Mouse (Mus musculus) R1 (cell line): ENCODE measurements around the gene Polr1b.

Experiments used
- DNase-seq: peaks from one replicate; pipeline ENCODE4 v3.0.0-alpha.2; 2018; ENCODE audit warnings: low read depth, low spot score

Polr1b gene

DNA sequence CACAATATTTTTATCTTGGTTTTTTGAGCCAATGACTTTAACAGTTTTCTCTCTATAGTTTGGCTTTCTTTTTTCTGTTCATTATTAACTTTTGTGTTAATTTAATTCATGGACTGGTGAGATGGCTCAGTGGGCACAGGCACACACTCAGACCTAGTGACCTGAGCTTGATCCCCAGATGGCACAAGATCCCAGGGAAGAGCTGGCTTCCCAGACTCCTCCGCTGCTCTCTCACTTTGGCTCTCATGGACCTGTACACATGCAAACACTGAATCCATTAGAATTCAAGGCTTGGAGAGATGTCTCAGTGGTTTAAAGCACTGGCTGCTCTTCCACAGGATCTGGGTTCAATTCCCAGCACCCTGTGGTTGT lies 15.6 kb downstream of the Polr1b start:
- DNase-seq, result no peak

DNA sequence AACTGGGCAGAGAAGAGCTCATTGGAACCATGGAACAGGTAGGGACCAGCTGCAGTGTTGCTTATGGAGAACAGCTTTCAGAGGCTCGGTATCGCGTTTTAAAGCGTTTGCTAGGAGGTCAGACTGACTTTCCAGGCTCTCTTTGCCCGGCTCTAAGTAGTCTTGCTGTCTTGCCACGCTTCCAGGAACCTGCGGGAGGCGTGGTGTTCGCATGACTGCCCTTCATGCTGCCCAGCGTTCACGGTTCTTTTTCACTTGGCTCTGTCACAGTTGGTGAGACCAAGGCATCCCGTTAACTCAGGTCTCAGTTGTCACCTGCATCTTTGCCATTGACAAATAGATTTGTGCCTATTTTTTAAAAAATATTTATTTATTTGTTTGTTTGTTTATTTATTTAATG lies 17.3 kb downstream of the Polr1b start:
- no peak for DNase-seq

DNA sequence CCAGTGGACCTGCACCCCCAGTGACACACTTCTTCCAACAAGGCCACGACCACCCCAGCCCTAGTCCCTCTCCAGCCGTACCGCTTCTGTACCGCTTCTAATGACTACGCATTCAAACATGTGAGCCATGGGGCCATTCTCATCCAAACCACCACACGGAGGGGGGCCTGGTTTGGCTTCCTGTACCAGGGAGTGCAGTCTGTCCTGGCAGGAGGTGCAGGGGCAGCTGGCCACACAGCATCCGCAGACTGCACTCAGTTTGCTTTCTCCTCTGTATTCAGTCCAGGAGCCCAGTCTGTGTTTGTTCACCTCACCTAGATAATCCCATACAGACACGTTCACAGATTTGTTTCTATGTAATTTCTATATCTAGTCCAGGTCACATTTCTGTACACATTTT lies 21.2 kb downstream of the Polr1b start:
- DNase-seq, result peak; percentile 44

- DNase-seq, result peak; percentile 100
These were observed 28.7 kb downstream of the Polr1b start, which contains the start of gene Chchd5 for GRCm38 (mm10) chr2:129129412-129129929. Chchd5 (plus strand) TSS chr2:129129700.

DNA sequence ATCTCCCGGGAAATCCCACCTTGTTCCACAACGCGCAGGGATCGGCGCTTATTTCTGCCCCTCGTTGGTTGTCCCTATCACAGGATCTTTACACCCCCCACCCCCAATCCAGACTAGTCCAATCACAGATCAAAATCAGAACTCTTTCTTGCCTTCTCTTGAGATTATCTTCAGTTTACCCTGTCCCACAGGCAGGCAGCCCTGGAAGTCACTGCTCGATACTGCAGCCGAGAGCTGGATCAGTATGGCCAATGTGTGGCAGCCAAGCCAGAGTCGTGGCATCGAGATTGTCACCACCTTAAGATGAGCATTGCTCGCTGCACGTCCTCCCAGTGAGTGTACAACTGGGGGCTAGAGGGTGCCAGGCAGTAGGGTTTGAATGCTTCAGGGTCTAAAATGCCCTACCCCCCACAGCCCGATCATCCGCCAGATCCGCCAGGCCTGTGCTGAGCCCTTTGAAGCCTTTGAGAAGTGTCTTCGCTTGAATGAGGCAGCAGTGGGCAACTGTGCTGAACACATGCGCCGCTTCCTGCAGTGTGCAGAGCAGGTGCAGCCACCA lies 29.3 kb downstream of the Polr1b start:
- peak; percentile 44 for DNase-seq

DNA sequence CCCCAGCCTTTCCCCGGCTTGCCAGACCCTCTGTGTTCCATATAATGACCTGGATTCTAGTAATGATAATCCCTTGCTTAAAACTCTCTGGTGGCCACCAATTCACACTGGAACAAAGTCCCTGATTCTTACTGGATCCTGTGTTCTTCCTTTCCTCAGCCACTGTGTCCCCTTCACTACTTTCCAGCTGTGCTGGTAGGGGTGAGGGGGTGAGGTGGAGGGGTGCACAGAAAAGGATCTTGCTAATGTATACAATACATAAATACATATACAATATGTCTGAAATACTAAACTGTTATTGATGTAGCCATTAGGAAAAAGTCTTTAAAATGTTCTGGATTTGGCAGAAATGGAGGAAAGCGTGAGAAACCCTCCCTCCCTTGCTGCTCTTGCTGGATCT lies 30.0 kb downstream of the Polr1b start:
- DNase-seq, result no peak

GRCm38 (mm10) chr2:129132231-129132630 lies 31.4 kb downstream of the Polr1b start:
- no peak for DNase-seq

DNA sequence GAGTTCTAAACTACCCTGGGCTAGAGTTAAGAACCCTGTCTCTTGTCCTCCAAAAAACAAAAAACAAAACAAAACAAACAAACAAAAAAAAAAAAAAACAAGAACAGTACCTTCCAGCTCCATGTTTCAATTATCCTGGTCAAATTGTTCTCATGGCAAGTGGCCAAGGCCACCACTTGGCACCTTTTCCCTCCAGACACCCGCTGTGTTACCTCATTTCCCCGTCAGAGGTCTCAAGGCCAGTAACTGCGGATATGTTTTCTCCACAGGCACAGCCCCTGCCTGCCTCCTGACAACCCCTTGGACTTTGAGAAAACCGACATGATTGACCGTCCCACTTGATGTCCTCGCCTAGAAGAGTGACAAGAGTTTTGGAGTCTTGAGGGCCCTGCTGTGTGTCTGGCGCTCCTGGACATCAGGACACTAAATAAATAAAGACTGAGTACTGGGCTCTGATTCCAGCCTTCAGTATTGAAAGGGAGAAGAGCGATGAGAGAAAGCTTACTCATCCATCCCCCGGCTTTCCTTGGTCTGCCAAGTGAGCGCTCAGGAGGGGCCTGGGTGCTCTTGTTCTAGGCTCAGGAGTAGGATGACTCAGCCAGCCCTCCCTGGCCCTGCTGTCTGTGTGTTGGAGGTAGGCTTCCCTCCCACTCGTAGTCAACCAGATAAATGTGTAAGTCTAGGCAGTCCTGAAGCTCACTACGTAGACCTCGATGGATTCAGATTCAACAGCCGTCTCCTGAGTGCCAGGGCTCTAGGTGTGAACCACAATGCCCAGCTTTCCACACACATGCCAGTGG lies 32.4 kb downstream of the Polr1b start:
- no peak for DNase-seq

- DNase-seq, result no peak
These were observed 39.1 kb downstream of the Polr1b start for GRCm38 (mm10) chr2:129139906-129140305.

GRCm38 (mm10) chr2:129148836-129149235 lies 48.0 kb downstream of the Polr1b start:
- DNase-seq, result peak; percentile 91

DNA sequence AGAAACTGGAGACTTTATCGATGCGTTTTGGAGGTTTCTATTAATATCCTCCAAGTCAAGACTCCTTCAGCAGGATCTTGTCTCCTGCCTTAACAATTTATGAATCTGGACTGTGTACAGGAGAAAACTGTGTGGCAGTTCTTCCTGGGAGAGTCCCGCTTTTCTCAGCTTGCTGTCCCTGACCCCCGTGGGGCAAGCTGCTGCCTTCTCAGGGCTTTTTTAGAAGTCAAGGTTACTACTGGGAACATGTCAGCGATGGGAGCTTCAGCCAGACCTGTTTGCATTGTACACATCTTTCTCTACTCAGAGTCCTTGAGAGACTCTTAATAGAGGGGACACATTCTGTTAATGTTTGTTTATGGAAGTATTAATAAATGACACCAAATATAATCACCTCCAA lies 49.6 kb downstream of the Polr1b start:
- no peak for DNase-seq

DNA sequence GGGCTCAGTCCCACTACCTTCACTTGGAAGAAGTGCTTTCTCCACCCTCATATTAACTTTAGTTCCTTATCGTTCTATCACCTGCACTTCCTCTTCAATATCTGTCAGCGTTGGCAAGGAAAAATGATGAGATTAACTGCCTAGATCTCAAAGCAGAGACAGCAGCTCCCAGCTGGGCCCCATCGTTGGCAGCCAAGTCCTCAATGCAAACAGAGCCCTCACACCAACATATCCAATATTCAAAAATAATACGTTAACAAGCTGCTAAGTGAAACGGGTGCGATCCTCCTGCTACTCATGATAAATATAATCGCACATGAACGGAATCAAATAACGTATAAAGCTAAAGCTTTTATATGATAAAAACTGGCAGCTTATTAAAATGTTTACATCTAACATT lies 50.3 kb downstream of the Polr1b start:
- no peak for DNase-seq

DNA sequence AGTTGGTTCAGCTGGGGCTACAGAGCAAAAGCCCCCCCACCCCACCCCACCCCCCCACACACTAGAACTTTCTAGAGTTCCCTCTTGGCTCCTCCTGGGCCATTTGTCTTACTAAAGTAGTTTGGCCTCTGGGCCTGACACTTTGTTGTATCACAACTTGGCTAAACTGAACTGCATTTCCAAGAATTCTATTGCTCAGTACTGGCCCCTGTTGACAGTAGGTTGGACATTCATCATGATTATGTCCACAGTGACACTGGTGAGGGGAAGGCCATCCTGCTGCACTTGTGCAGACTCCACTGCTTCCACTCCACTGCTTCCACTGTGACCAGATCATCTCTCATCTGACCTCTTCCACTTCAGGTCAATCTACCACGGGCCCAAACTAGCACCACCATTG lies 52.0 kb downstream of the Polr1b start:
- no peak for DNase-seq

DNA sequence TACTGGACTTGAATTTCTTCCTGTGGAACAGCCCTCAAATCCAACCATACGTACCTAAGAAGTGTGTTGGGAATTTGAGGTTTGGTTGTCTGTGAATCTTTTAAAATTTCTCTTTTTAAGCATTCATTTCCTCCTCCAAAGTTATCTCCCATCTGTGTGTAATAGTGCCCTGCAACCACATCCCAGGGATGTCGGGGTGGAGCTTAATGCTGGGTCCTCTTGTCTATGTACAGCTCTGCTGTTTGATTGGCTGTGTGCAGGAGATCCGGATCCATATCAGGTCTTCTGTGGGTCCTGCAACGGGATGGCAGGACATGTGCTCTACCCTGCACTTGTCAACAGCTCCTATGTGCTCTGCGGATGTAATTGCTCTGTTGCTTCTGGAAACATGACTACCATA lies 64.0 kb downstream of the Polr1b start:
- no peak for DNase-seq

GRCm38 (mm10) chr2:129166466-129167463 lies 66.0 kb downstream of the Polr1b start:
- DNase-seq, result peak; percentile 91

GRCm38 (mm10) chr2:129173386-129173785 lies 72.6 kb downstream of the Polr1b start:
- DNase-seq, result peak; percentile 72

- DNase-seq, result peak; percentile 48
These were observed 73.7 kb downstream of the Polr1b start for GRCm38 (mm10) chr2:129174474-129174873.

DNA sequence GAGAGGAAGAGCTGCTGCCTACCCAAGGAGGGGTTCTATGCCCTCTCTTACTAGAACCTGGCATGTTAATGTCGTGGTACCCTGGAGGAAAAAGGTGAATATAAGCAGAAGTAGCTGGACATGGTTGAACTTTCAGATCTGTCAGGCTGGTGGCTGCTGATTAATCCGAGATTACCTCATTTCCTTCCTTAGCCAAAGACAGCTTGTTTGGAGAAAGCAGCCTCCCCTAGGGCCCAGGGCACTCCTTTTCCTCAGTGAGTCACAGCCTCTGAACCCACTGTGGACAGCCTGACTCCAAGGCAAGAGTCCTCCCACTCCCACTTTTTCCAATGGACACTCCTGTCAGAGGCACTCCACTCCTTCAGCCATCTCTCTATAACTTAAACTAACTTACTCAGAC lies 74.8 kb downstream of the Polr1b start:
- DNase-seq, result no peak
